Mouse (Mus musculus) skeletal muscle tissue, adult 2 months (tissue): ENCODE measurements around the gene Ndufb8.
A peak's percentile ranks its signal among the peaks of the same experiment; 100 is the strongest.

Experiments used
- DNase-seq: peaks from one replicate; pipeline ENCODE4 v3.0.0-alpha.2; 2012; ENCODE audit warnings: low read depth, low spot score

Gene Ndufb8

GRCm38 (mm10) chr19:44554861-44555590 is at the start of gene Ndufb8:
Gene Ndufb8, minus strand, starts transcription at chr19:44555440.
- peak; percentile 92 for DNase-seq

GRCm38 (mm10) chr19:44594180-44594579 is 38.9 kb upstream of the Ndufb8 start:
- DNase-seq, result no peak

- DNase-seq, result no peak
Measured at GRCm38 (mm10) chr19:44591638-44592037, 36.4 kb upstream of the Ndufb8 start.

GRCm38 (mm10) chr19:44590992-44591391 is 35.8 kb upstream of the Ndufb8 start:
- no peak for DNase-seq

- DNase-seq, result no peak
Measured at GRCm38 (mm10) chr19:44589591-44590223, 34.5 kb upstream of the Ndufb8 start.

- DNase-seq, result no peak
Measured at GRCm38 (mm10) chr19:44588036-44588435, 32.8 kb upstream of the Ndufb8 start.

- peak; percentile 72 for DNase-seq
Measured at GRCm38 (mm10) chr19:44582638-44583309, 27.5 kb upstream of the Ndufb8 start.

GRCm38 (mm10) chr19:44582103-44582502 is 26.9 kb upstream of the Ndufb8 start:
- DNase-seq, result no peak

GRCm38 (mm10) chr19:44578038-44578437 is 22.8 kb upstream of the Ndufb8 start:
- DNase-seq, result no peak

GRCm38 (mm10) chr19:44576275-44576674 is 21.0 kb upstream of the Ndufb8 start:
- DNase-seq, result no peak

GRCm38 (mm10) chr19:44567763-44568162 is 12.5 kb upstream of the Ndufb8 start:
- DNase-seq, result no peak

GRCm38 (mm10) chr19:44564006-44564405 is 8.8 kb upstream of the Ndufb8 start:
- no peak for DNase-seq

GRCm38 (mm10) chr19:44562652-44563206 is 7.5 kb upstream of the Ndufb8 start, which contains the start of gene Hif1an:
Gene Hif1an, plus strand, starts transcription at chr19:44562850.
- peak; percentile 93 for DNase-seq

- DNase-seq, result no peak
Measured at GRCm38 (mm10) chr19:44554490-44554860, 765 bp downstream of the Ndufb8 start.

GRCm38 (mm10) chr19:44553286-44553685 is 2.0 kb downstream of the Ndufb8 start:
- DNase-seq, result no peak

GRCm38 (mm10) chr19:44552731-44553130 is 2.5 kb downstream of the Ndufb8 start, which contains the start of gene Gm20538:
Gene Gm20538, minus strand, starts transcription at chr19:44552831.
- no peak for DNase-seq

GRCm38 (mm10) chr19:44545321-44546041 is 9.8 kb downstream of the Ndufb8 start, which contains the start of gene Sec31b:
Gene Sec31b, minus strand, starts transcription at chr19:44545864.
- peak; percentile 54 for DNase-seq

- DNase-seq, result peak; percentile 71
Measured at GRCm38 (mm10) chr19:44544775-44545174, 10.5 kb downstream of the Ndufb8 start.

- DNase-seq, result no peak
Measured at GRCm38 (mm10) chr19:44544372-44544771, 10.9 kb downstream of the Ndufb8 start.

- no peak for DNase-seq
Measured at GRCm38 (mm10) chr19:44542694-44543178, 12.5 kb downstream of the Ndufb8 start.

GRCm38 (mm10) chr19:44537416-44537815 is 17.8 kb downstream of the Ndufb8 start:
- peak; percentile 53 for DNase-seq
